Mouse (Mus musculus): ENCODE data around the gene Fzd7.

GRCm38 (mm10) chr1:59485803-59486202 is 3.6 kb downstream of the Fzd7 start:
- no peak for TF ChIP-seq ZNF384 (IDR thresholded peaks at IDR 0.05; ENCODE audit: low read depth, low read length)
- TF ChIP-seq POLR2A (IDR thresholded peaks at IDR 0.05; ENCODE audit: low read depth, low read length): no peak
- TF ChIP-seq MXI1 (IDR thresholded peaks at IDR 0.05; ENCODE audit: low read depth, low read length): no peak
- TF ChIP-seq CHD1 (IDR thresholded peaks at IDR 0.05; ENCODE audit: low read depth, low read length): no peak
- TF ChIP-seq E2F4 (IDR thresholded peaks at IDR 0.05; ENCODE audit: insufficient replicate concordance, low read depth, low read length): no peak
- TF ChIP-seq HCFC1 (IDR thresholded peaks at IDR 0.05; ENCODE audit: low read depth, low read length): no peak
- no peak for TF ChIP-seq SMC3 (IDR thresholded peaks at IDR 0.05; ENCODE audit: low read depth, low read length)
- no peak for TF ChIP-seq EP300 (IDR thresholded peaks at IDR 0.05; ENCODE audit: low read length)
